Mouse (Mus musculus) cerebellum, adult 9-10 months (tissue): Measurements from ENCODE around the gene Vmn1r129.
"Not testable (repeated sequence)": the region's sequence is repeated elsewhere in the genome, so short reads cannot be mapped to it uniquely, and the experiment has no call there.

Experiments
- DNase-seq: peaks from one replicate; pipeline ENCODE4 v3.0.0; 2022

Vmn1r129 gene

GRCm38 (mm10) chr7:21361191-21361590 lies at the start of gene Vmn1r129:
TSS of gene Vmn1r129 (minus strand) at chr7:21361291.
- DNase-seq = not testable (repeated sequence)

DNA sequence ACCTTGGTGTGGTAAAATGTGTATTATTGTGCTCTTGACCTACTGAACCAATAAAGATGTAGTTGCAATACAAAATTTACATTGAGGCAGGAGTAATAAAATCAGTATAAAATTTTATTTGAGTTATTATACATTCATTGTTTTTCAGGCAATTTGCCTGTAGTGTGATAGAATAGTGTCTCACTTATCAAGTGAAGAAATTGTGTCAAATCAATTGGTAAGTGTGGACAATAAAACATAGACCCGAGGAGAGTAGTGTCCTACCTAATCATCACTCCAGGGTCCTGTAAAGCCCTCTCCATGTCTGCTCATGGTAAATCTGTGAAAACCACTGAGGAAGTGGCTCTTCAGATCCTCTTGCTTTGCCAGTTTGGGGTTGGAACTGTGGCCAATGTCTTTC lies 12.0 kb downstream of the Vmn1r129 start, which contains the start of gene Vmn1r128:
Gene Vmn1r128, plus strand, starts transcription at position 301 of the 400 bp plus-strand sequence.
- DNase-seq = not testable (repeated sequence)

DNA sequence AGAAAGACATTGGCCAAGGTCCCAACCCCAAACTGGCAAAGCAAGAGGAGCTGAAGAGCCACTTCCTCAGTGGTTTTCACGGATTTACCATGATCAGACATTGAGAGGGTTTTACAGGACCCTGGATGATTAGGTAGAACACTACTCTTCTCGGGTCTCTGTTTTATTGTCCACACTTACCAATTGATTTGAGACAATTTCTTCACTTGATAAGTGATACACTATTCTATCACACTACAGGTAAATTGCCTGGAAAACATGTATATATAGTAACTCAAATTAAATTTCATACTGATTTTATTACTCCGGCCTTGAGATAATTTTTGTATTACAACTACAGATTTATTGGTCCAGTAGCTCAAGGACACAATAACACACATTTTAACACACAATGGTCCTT lies 41.3 kb downstream of the Vmn1r129 start, which contains the start of gene Vmn1r127:
Gene Vmn1r127, minus strand, starts transcription at position 101 of the 400 bp plus-strand sequence.
- DNase-seq = not testable (repeated sequence)
